Mouse (Mus musculus): ENCODE results near the gene Gpr84.
A peak's percentile ranks its signal among the peaks of the same experiment; 100 is the strongest.

GRCm38 (mm10) chr15:103284066-103284465, 26.3 kb downstream of the Gpr84 start:
- TF ChIP-seq CTCF (IDR thresholded peaks at IDR 0.05; ENCODE audit: control insufficient read depth, insufficient read depth, insufficient replicate concordance, low read depth, low read length) (peak; percentile 47; the same call in 1 of the 2 replicates), POLR2A (IDR thresholded peaks at IDR 0.05; ENCODE audit: control insufficient read depth, low read depth, low read length) (no peak)
